Mouse (Mus musculus): Measurements from ENCODE around the gene Rfx2.
A peak's percentile ranks its signal among the peaks of the same experiment; 100 is the strongest.

Gene Rfx2

DNA sequence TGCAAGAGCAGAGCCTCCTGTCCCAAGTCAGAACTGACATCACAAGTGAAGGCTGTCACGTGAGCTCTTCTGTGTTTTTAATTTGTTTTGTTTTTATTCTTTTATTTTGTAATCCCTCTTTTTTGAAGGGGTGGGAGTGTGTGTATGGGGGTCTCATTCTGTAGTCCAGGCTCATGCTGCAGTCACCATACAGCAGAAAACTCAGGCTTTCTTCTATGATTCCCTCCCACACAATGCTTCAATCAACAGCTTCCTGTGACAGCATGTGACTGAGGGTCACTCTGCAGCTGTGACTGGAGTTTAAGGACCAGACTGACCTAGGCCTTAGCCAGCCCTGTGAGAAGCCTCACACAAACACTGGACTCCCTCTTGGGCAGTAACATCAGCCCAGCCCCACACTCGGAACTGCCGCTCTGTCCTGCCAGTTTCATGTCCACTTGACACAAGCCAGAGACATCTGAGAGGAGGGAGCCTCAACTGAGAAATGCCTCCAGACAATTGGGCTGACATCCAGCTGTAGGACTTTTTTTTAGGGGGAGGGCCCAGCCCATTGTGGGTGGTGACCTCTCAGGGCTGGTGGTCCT lies 51.9 kb downstream of the Rfx2 start:
- DNase-seq: no peak

DNA sequence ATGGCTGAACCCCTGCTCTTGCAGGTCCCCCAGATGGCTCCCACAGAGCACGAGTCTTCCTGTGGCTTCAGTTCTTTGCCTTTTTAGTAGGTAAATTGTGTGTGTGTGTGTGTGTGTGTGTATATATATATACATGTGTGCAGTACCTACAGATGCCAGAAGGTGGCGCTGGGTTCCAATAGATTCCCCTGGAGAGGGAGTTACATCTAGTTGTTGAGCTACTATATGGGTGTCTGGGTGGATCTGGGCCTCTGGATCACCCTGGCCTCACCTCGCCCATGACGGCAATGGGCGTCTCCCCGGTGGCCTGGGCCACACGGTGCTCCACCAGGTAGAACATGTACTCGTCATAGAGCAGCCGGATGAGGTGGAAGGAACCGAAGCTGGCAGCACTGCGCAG lies 53.2 kb downstream of the Rfx2 start:
- no peak for DNase-seq

DNA sequence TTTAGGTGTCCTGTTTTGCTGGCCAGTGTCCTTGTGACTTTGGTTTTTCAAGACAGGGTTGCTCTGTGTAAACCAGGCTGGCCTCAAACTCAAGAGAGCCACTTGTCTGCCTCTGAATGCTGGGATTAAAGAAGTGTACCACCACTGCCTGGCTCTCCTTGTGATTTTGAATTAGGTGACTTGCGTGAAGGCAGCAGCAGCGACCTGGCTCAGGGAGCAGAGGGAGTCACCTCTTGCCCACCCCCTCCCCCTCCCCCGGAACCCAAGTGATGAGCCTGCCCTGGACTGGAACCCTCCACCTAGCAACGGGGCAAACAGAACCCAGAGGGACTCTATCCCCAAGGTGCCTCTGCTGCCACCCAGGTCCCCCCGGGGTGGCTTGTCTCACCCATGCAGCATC lies 60.9 kb downstream of the Rfx2 start, which contains the start of gene Prr22:
Prr22 (plus strand) TSS at position 301 of the 400 bp plus-strand sequence.
- DNase-seq: no peak

DNA sequence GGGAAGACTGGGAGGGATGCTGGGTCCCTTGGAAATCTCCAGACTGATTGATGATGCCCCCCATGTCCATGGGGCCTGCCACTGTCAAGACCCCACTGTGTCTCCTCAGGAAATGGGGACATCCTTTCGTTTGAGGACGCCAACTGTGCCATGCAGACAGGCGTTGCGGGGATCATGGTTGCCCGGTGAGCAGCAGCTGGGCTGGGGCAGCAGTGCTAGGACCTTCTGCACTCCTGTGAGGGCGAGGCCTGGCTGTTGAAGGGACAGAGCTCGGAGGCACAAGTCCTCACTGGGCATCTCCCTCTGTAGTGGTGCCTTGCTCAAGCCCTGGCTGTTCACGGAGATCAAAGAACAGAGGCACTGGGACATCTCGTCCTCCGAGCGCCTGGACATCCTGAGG lies 61.9 kb downstream of the Rfx2 start:
- DNase-seq: no peak

DNA sequence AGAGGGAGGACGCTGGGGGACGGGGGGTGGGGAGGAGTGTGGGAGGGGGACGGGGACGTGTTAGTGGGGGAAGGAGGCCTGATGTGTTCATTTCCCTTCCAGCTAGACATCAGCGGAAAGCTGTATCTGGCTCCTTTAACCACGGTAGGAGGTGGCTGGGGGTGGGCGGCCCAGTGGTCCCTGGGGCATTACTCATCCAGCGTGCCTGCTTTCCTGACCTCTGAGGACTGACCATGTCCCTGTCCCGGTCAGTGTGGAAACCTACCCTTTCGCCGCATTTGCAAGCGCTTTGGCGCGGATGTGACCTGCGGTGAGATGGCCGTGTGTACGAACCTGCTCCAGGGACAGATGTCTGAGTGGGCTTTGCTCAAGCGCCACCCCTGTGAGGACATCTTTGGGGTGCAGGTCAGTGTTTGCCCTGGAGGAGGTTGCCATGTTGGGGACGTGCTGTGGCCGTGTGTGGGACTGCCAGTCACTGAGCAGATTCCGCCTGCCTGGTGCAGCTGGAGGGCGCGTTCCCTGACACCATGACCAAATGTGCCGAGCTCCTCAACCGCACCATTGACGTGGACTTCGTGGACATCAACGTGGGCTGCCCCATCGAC lies 63.2 kb downstream of the Rfx2 start:
- DNase-seq: no peak

DNA sequence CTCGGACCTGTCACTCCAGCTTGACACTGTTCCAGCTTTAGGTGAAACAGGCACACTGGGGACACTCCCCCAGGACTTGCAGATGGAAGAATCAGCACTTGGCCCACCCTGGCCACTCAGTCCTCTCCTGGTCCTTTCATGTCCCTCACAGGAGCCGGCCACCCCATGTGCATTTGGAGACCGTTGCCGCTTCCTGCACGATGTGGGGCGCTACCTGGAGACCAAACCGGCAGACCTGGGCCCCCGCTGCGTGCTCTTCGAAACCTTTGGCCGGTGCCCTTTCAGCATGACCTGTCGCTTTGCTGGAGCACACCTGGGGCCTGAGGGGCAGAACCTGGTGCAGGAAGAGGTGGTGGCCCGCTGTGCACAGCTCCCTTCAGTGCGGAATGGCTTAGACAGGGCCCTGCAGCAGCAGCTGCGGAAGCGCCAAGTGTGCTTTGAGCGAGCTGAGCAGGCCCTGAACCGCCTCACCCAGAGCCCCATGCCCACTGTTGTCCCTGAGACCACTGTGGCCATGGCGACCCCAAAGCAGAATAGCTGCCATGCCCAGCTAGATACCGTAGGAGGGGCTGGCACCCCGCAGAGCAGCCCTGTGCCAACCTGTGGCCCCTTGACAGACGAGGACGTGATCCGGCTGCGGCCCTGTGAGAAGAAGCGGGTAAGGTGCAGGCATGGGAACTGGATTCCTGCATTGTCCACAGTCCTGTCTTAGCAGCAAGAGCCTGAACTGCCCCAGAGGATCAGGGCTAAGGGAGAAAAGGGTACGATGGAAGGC lies 64.0 kb downstream of the Rfx2 start:
- DNase-seq: no peak

DNA sequence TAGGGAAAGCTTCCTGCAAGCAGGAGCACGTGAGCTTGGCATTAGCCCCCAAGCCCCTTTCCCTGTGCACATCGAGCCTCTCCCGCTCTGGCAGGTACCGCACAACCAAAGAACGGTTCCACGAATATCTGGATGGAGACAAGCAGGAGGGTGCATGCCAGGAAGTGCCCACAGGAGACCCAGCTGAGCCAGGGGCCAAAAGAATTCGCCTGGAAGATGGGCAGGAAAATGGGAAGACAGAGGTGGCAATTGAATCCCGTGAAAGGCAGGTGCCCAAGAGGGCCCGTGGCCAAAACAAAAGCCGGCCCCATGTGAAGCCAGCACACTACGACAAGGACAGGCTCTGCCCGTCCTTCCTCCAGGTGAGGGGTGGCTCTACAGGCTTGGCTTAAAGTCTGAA lies 65.4 kb downstream of the Rfx2 start:
- DNase-seq: no peak

DNA sequence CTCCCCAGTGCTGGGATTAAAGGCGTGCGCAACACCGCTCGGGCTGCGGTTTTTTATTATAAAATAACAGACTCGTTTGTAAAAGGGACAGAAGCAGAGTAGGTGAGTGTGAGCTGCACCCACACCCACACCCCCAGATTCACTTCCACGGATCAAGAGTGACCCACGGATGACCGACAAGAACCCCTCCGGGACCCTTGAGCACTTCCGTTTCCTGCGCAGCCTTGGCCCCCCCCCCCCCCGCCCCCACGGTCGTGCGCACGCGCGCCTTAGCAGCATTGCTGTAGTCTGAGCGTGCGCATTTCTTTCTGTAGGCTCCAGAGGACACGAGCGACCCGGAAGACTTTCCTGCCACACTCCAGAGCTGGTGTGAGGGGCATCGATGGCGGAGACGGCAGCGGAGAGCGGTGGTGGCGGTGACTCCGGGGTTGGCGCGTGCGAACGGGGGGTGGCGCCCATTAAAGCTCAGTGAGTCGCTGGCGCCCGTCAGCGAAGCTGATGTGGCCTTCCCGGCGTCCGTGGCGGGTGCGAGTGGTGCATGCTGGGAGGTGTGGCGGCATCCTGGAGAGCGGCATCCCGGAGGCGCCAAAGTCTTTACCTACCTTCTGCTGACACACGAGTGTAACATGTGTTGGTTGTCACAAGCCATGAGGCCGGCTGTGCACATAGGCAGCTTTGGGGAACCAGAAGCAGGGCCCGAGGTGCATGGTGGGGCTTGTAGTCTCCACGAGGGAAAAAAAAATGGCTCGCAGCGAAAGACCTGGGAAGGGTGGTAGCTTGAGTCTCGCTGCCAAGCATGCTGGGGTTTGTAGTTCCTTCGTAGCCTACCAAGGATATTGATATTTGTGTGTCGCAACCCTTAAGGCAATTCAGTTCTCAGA lies 66.1 kb downstream of the Rfx2 start, which contains the start of gene Dus3l:
Dus3l (plus strand) TSS at position 284 of the 881 bp plus-strand sequence.
- DNase-seq: peak; percentile 95

DNA sequence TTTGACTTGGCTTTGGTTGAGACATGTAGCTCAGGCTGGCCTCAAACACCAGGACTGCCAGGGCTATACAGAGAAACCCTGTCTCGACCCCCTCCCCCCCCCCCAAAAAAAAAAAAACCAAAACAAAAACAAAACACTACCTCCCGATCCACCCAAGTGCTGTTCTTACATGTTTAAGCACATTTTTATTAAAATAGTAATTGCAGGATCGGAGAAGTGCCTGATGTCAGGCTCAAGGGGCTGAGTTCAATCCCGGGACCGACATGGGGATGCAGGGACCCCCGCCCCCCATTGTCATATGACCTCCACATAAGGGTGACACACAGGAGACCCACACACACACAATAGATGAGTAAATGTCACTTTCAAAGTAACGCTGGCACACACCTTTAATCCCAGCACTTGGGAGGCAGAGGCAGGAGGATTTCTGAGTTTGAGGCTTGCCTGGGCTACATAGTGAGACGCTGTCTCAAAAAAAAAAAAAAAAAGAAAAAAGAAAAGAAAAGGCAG lies 67.0 kb downstream of the Rfx2 start:
- no peak for DNase-seq

DNA sequence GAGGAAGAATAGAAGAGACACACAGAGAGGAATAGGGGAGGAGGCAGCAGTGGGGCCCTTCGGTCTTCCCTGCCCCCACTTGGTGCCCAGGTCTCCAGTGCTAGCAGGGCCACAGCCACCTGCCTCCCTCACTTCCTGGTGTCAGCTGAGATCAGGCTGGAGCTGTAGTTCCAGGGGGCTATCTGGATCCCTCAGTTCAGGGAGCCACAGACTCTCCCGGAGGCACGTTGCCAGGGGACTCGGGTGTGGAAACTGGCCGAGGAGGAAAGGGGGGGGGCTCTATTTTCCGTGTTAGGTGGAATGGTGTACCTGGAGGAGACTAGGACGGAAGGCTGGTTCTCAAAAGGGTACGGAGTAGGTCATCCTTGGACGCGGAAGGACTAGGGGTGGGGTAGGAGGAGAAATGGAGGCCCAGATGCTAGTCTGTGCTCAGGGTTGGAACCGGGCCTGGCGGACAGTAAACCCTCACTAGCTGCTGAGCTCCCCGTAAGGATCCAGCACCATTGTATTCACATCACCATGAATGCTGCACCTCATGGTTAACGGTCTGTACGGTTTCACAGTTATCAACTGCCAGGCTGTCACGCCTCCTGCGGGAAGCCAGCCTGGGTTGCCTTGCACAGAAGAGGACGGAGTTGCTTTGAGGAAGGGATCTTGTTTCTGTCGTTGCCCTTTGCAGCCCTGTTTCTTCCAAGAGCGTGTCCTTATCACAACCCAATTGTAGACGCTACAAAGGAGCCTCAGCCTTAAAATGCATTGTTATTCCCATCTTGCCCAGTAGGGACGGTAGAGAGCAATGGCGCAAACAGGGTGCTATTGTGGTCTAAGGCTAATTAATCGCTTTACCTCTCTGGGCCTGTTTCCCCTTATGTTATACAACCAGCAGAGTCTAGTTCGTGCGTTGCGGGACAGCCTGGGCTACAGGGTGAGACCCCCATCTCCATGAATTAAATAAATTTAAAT lies 67.8 kb downstream of the Rfx2 start:
- peak; percentile 83 for DNase-seq

DNA sequence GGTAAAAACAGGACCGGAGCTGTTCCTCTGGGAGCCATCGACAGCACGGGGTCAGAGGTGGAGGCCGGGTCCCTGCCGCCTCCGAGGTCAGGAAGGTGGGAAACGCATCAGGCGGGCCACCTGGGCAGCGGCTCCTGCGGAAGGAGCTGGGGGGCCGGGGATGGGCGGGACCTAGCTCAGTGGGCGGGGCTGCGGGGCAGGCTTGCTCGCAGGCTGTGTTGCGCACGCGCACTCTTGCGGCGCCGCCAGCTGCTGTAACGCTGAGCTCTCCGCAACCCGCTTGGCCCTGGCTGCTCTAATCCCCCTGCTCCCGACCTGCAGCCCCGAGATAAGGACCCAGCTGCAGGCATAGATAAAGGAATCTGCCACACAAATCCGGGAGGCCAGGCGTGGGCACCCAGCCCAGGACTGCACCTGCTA lies 68.8 kb downstream of the Rfx2 start:
- peak; percentile 87 for DNase-seq

DNA sequence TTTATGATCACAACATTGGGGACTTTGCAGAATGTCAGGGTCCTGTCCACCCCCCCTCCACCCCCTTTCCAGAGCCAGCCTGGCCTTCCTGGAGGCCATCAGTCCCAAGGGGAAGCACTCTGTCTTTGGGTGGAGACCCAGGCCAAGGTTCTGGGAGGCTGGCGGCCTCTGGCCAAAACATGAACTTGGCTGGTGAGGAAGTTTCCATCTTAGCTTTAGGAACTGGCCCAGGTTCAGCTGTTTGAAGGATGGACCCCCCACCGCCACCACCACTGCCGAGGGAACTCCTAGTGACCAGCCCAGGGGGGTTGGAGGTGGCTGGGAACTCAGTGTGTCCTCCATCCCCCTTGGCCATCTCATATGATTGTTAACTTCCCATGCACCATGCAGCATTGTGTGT lies 69.7 kb downstream of the Rfx2 start:
- DNase-seq: no peak

DNA sequence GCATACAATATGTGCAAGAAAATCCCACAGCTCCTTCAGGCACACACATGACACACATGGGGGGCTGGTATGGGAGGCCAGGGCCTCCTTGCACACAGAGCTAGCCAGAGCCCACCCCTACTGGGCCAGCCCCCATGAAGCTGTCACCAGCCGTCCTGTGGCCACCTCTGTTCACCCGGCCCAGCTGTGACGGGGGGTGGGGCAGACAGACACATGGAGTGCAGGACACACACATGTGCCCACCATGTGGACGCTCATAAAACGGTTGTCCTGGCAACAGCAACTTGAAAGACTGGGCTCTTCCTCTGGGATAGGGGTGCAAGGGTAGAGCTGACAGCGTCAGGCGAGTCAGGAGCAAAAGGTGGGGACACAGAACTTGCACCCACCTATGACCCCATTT lies 71.6 kb downstream of the Rfx2 start:
- DNase-seq: no peak

DNA sequence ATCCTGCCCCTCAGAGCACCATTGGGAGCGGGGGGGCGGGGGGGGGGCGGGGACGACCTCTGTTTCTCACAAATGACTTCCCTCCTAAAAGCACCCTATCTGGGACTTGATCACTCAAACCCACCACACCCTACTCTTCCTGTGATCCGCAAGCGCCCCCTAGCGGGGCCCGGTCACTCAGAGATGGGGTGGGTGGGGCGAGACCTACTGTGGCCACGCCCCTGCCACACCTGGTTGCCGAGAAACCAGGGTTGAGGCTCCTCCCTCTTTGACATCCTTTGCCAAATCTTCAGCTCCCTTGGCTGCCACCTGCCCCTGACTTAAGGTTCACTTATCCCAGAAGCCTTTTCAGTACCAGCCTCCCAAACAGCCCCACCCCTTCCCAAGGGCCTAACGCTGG lies 72.7 kb downstream of the Rfx2 start:
- peak; percentile 85 for DNase-seq

DNA sequence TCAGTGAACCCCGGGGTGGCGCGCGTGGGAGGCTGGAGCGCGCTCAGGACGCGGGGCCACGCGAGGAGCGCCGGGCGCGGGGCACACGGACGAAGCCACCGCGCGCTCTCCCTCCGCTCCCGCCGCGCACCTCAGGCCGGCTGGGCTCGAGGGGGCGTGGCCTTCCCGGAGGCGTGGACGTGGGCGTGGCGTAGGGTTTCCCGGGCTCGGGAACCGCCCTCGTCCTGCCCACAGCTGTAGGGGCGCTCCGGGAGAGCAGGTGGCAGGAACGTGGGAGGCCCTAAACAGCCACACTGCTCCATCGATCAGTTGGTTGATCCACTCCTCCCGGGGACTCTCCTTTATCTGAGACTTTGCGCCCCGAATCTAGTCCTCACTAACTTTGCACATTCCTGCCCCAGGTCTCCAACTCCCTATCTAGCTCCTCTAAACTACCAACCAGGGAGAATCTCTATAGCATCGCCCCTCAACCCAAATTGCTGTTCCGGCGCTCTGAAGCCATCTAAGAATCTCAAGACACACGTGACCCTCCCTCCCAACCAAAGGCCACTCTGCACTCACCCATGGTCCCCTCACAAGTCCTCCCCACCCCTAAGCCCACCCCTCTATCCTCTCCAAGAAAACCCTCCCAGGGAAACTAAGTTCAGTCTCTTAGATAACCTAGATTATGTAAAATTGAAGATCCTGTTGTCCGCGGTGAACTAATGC lies 73.2 kb downstream of the Rfx2 start, which contains the start of gene Nrtn:
Nrtn (minus strand) TSS at position 115 of the 708 bp plus-strand sequence.
- peak; percentile 91 for DNase-seq

DNA sequence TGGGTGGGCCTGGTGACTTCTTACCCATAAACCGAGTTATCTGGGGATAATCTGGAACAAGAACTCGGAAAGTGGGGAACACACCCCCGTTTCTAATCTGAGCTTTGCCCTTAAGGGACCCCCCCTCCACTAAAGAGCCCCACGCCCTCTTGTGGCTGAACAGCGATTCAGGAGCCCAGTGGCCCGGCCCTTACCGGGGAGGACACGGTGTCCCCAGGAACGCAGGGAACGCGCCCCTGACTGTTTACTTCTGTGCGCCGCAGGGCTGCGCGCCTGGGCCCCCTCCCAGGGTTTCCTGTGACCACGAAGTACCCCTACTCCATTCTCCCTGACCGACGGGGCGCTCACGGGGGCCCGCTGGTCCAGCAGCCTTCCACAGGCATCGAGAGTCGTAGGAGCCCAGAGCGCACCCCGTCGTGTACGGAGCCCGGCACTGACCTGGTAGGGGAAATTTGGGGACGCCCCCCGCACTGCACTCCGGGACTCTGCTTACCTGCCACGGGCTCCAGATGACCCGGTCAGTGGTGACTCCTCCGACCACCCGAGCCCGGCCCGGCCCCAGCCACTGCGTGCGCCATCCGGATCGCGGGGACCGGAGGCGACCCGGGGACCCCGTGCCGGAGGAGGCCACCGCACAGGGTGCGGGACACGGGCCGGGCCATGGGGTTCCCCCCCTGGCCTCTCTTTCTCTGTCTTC lies 74.0 kb downstream of the Rfx2 start:
- peak; percentile 30 for DNase-seq

DNA sequence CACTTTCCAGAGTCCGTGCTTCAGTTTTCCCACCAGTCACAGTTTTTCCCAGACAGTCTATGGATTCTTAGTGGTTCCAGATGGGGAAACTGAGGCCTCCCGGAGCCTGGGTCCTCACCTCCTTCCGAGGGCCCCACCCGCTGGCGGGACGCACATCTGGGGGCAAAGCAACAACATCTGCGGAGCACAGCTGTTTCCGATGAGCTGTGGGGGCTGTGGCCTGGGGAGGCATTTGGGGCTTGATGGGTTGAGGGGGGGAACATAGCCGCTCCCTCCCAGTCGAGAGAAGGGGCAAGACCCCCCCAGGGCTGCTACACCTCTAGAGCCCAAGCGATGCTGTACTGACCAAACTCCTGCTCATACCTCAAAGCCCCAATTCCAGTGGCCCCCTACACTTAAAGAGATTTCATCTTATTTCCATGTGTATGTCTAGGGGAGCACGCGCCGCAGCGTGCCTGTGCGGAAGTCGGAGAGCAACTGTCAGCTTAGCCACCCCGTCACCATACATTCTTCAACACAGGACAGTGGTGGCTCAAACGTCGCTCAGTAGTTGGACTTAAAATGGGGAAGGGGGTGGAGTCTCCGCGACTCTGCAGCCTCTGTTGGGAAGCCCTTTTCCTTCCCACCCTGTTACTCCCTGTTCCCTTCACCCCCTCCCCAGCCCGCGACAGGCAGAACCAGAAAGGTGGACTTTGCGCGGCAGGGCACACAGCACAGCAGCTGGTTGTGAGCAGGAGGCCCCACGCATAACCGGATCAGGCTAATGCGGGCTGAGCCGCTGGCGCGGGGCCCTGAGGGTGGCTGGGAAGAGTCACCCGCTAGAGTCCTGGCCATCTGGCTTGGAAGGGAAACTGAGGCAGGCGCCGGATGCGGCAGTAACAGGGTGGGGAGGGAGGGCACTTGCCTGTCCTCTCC lies 76.3 kb downstream of the Rfx2 start:
- no peak for DNase-seq

DNA sequence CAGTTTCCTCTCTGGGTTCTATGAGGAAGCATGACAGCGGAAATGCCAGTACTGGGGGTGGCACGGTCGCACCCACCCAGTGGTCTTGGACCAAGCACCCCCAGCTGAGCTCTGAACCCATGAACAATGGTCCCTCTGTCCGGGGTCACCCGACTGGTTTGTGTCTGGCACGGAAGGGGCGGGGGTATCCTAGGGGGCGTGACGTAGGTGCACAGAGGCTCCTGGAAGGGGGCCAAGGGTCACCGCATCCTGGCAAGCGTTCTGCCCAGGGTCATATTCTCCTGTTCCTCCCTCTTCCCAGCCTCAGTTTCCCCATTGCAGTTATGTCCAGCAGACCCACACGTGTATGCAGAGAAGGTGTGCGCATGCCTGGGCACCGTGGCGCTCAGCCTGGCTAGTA lies 77.4 kb downstream of the Rfx2 start:
- no peak for DNase-seq
